Mouse (Mus musculus) adrenal gland (tissue): Measurements from ENCODE around the gene Bfsp2.

Experiments used
- intact Hi-C: fragments of 180-260 bp; cut with DNase I; formaldehyde crosslinking; loops from one replicate; pipeline ENCODE4 v1.15.1; 2025

Gene Bfsp2

DNA sequence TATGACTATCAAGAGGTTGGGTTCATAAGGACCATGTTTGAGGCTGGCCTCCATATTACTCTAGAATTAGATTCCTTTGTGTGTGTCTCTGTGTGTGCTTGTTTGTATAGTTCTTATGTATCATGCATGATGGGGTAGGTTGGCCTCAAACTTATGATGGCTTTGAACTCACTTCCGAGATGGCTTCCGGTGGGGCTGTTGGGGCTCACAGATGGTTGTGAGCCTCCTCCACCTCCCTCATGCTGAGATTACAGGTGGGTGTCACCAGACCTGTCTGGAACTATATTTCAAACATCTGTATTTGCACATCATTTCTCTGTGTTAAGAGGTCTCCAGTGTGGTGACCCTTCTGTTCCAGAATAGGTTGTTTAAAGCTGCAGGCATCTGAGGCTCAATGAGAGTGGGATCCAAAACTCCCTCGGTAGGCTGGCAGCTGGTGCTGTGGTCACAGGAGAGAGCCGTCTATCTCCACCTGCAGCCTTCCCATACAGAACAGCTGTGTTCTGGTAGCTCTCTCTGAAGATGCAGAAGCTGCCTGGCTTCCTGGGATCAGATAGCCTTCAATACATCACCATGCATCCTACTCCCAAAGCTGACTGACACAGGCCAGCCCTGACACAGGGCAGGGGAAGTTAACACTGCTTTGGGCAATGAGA, 96.0 kb downstream of the Bfsp2 start:
- intact Hi-C loops: no loop called here

DNA sequence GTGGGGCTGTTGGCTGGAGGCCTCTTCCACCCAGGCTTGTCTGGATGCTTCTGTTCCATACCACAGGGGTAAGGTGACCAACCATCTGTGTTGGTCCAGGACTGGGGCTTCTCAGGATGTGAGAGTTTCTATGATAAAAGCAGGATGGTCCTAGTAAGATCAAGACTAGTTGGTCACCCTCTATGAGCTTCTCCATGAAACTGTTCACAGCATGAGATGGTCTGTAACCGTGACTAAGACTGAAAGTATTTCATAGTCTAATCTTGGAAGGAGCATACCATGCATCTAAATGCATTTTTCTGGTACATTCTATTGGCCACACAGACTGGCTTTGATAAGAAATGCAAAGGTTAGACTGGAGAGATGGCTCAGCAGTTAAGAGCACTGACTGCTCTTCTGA, 96.6 kb downstream of the Bfsp2 start:
- intact Hi-C loops: no loop called here

DNA sequence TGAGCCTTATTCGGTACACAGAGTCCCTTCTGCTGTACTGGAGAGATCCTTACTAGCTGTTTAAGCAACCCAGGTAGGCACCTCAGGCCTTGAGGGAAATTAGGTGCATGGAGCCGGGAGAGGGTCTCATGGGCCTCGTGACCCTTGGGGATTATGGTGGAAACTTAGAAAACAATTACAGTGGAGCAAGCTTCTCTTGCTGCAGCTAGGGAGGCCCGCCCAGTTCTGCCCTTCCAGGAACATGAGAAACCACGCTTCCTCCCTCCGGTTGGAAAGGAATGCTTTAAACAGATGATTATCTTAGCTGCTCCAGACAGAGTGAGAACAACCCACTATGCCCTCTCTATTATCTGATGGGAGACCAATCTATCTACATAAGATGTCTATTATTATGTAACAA, 97.2 kb downstream of the Bfsp2 start:
- intact Hi-C loops: no loop called here

DNA sequence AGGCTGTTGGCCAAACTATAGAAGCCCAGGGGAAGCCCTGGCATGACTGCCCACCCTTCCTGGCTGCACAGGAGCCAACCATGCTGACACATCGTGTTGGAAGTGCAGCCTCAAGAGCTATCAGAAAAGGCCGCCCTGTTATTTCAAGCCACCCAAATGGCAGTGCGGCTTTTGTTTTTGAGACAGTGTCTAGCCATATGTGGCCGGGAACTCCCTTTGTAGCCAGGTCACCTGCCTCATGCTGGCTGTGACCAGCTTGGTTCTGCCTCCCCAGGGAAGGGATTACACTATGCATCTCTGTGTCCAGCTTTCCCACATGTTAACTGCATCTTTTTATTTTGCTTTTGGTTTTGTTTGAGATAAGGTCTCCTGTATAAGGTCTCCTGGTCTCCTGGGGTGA, 99.7 kb downstream of the Bfsp2 start:
- intact Hi-C loops: no loop called here

DNA sequence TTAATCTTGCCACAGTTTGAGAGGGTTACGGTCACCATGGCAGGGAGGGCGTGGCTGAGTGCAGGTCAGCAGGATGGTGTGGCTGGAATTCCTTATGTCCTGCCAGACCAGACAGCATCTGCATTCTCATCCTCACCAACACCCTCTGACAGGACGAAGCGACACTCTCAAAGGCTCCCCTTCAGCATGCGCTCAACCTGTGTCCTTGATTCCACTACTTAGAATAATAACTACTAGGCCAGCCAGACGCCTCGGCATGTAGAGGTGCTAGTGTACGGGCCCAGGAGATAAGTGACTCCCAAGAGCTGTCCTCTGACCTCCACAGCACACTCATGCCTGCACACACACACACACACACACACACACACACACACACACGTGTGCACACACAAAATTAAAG, 101.0 kb downstream of the Bfsp2 start:
- intact Hi-C loops: no loop called here

DNA sequence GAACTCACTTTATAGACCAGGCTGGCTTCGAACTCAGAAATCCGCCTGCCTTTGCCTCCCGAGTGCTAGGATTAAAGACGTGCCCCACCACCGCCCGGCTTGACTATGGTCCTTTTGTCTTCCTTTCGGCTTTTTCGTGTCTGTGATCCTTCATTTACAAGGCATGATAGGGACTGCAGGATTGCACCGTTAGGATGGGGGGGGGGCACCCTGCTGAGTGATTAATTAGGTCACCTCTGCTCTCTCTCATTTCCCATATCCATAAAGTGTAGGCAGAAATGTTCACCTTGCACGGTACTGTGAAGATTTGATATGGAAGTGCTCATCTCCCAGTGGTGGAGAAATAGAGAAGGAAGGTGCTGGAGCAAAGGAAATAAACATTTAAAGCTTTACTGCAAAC, 101.5 kb downstream of the Bfsp2 start:
- intact Hi-C loops: no loop called here

DNA sequence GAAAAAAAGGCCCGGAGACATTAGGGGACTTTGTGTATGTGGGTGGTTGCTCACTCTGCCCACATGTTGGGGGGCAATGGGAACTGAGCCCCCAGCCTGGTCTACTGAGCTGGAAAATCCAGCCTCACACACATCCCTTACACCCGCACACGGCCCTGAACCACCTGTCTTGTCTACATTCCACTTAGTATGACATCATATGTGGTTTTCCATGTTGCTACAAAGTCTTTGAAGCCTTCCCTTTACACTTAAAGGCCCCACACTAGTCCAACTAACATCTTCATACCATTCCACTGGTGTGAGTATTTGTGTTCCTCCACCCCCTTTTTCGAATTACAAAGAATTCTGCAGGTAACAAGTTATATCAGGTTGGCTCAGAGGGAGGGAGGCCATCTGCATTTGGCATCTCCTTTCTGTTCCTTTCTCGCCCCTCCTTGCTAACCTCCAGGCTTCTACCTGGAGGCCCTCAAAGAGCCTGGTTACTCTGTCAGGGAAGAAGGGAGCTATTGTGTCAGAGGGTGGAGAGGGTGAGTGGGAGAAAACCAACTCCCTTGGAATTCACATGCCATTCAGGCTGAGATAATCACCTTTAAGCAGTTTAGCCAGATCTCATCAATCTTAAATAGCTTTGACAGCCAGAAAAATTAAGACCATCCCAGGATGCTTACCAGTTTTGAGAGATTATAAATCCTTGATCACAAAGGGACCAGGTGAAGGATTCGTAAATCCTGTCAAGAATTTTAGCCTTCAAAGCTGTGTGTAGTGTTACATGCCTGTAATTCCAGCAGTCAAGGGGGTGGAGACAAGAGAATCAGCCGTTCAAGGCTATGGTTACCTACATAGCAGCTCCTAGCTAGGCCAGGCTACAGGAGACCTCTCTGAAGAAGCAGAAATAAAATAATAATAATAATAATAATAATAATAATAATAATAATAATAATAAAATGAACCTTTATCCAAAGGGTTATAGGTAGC, 103.6 kb downstream of the Bfsp2 start:
- intact Hi-C loops: no loop called here
